Mouse (Mus musculus) spleen, postnatal 0 days (tissue): Measurements from ENCODE around the gene Ttc3. TPM values are rescaled to one million over a fixed set of nuclear protein-coding genes. Genes with fewer than 3 reads are reported as not detected.

Source experiments
- polyA plus RNA-seq: library from polyadenylated mRNA; unstranded; fragments of >200 nt; fragmentation: Nextera tagmentation; extraction: Ambion mirVana; gene quantifications from 2 replicates; pipeline ENCODE4 v1.2.1, GENCODE M21; 2015

The Ttc3 gene
- polyA plus RNA-seq = 32.7 and 39.7 TPM in 2 replicates

GRCm38 (mm10) chr16:94370173-94370914 is at the start of gene Ttc3:
Gene Ttc3, plus strand, starts transcription at chr16:94370618.

GRCm38 (mm10) chr16:94327781-94328711 is 42.4 kb upstream of the Ttc3 start, which contains the start of gene Ripply3:
Gene Ripply3, plus strand, starts transcription at chr16:94328420.

GRCm38 (mm10) chr16:94371301-94371931 is 998 bp downstream of the Ttc3 start, which contains the start of gene Pigp:
Gene Pigp, minus strand, starts transcription at chr16:94371842.

Other genes starting within 250 kb of the Ttc3 start
- 4.2 and 4.3 TPM in 2 replicates for gene Hlcs, start 57.0 kb upstream of the Ttc3 start, polyA plus RNA-seq
- gene Ripply3, start 42.2 kb upstream of the Ttc3 start, polyA plus RNA-seq = 2.0 TPM in 2 replicates
- gene Pigp, start 1.2 kb downstream of the Ttc3 start, polyA plus RNA-seq = 68.0 and 72.0 TPM in 2 replicates
- 17.9 and 27.9 TPM in 2 replicates for gene Vps26c, start 156.2 kb downstream of the Ttc3 start, polyA plus RNA-seq
- gene Dyrk1a, start 199.4 kb downstream of the Ttc3 start, polyA plus RNA-seq = 9.1 and 9.2 TPM in 2 replicates